Mouse (Mus musculus) CH12.LX (cell line): ENCODE measurements around the gene Dusp27. TPM values are rescaled to one million over a fixed set of nuclear protein-coding genes. Genes with fewer than 3 reads are reported as not detected.

ENCODE experiments used
- DNase-seq: peaks from one replicate; pipeline ENCODE4 v3.0.0-alpha.2; 2013; ENCODE audit errors: extremely low read depth
- H3K27ac ChIP-seq: 2 replicates; pipeline ENCODE4 v1.5.1; 2012; ENCODE audit warnings: low read depth, mild to moderate bottlenecking, control low read depth, moderate library complexity; ENCODE audit not compliant: insufficient read depth
- H3K27me3 ChIP-seq: replicated peaks from 2 replicates; pipeline ENCODE3; 2012; ENCODE audit warnings: inconsistent platforms
- H3K36me3 ChIP-seq, 2 experiments: replicated peaks in 1 of 2; 2 replicates each; pipeline versions ENCODE3 to v1.6.1; 2012; ENCODE audit warnings: inconsistent platforms in 1 of 2, low read length in 1 of 2, mild to moderate bottlenecking in 1 of 2, mixed read lengths in 1 of 2, moderate library complexity in 1 of 2; ENCODE audit not compliant: control insufficient read depth in 1 of 2, insufficient read depth in 1 of 2
- H3K4me1 ChIP-seq, 2 experiments: 2 replicates each; pipeline ENCODE4 v1.6.1; 2012; ENCODE audit warnings: inconsistent platforms in 1 of 2, moderate library complexity in 1 of 2; ENCODE audit not compliant: insufficient read depth in 2 of 2, control insufficient read depth in 1 of 2
- H3K4me2 ChIP-seq: 2 replicates; pipeline ENCODE4 v1.6.1; 2012; ENCODE audit warnings: low read depth, mild to moderate bottlenecking, control low read depth; ENCODE audit not compliant: poor library complexity, insufficient read depth, severe bottlenecking
- H3K4me3 ChIP-seq, 3 experiments: fragments of 150-350 bp in 1 of 3; sonication (generic) in 1 of 3; replicated peaks in 1 of 3; 2 replicates each; pipeline versions ENCODE3 to v1.5.1; 2011 to 2012; ENCODE audit warnings: low read depth in 2 of 3, low read length in 2 of 3, mild to moderate bottlenecking in 2 of 3, moderate library complexity in 2 of 3, control low read depth in 1 of 3, improper control_type of control experiment in 1 of 3, inconsistent platforms in 1 of 3, mixed read lengths in 1 of 3; ENCODE audit not compliant: poor library complexity in 1 of 3
- H3K79me2 ChIP-seq: replicated peaks from 2 replicates; pipeline ENCODE4 v1.6.1; 2012; ENCODE audit warnings: mild to moderate bottlenecking, moderate library complexity; ENCODE audit not compliant: control insufficient read depth, poor library complexity, insufficient read depth, severe bottlenecking; ENCODE audit errors: extremely low read depth
- H3K9ac ChIP-seq: 2 replicates; pipeline ENCODE4 v1.6.1; 2012; ENCODE audit warnings: low read depth, mild to moderate bottlenecking, control low read depth, moderate library complexity; ENCODE audit not compliant: insufficient read depth
- H3K9me3 ChIP-seq: replicated peaks from 2 replicates; pipeline ENCODE3; 2012; ENCODE audit warnings: low read length, inconsistent platforms, mixed read lengths
- CHD1 ChIP-seq: IDR thresholded peaks from 2 replicates; pipeline ENCODE4 v1.6.1; 2012; ENCODE audit warnings: low read depth, low read length, improper control_type of control experiment, inconsistent platforms
- CHD2 ChIP-seq: IDR thresholded peaks from 2 replicates; pipeline ENCODE4 v1.6.1; 2011; ENCODE audit warnings: low read length, improper control_type of control experiment
- CTCF ChIP-seq, 2 experiments: IDR thresholded peaks in 1 of 2; conservative IDR thresholded peaks in 1 of 2; 2 replicates each; pipeline ENCODE4 v1.5.1; 2011 to 2012; ENCODE audit warnings: low read depth in 2 of 2, low read length in 2 of 2, improper control_type of control experiment in 1 of 2, inconsistent platforms in 1 of 2, mild to moderate bottlenecking in 1 of 2, moderate library complexity in 1 of 2
- E2F4 ChIP-seq: IDR thresholded peaks from 2 replicates; pipeline ENCODE4 v1.6.1; 2011; ENCODE audit warnings: low read depth, low read length, improper control_type of control experiment; ENCODE audit not compliant: insufficient replicate concordance
- ELF1 ChIP-seq: IDR thresholded peaks from 2 replicates; pipeline ENCODE4 v1.6.1; 2014; ENCODE audit warnings: low read depth, mild to moderate bottlenecking, inconsistent platforms, low read length, improper control_type of control experiment
- IRF4 ChIP-seq: IDR thresholded peaks from 2 replicates; pipeline ENCODE4 v1.6.1; 2014; ENCODE audit warnings: low read depth, mild to moderate bottlenecking, inconsistent platforms, low read length, improper control_type of control experiment
- JUND ChIP-seq: conservative IDR thresholded peaks from 2 replicates; pipeline ENCODE4 v1.6.1; 2011; ENCODE audit warnings: low read depth, low read length, improper control_type of control experiment
- MAFK ChIP-seq: IDR thresholded peaks from 2 replicates; pipeline ENCODE4 v1.6.1; 2011; ENCODE audit warnings: low read length, improper control_type of control experiment; ENCODE audit not compliant: insufficient replicate concordance
- MAX ChIP-seq: IDR thresholded peaks from 2 replicates; pipeline ENCODE4 v1.6.1; 2011; ENCODE audit warnings: low read length, improper control_type of control experiment
- MEF2A ChIP-seq: IDR thresholded peaks from 2 replicates; pipeline ENCODE4 v1.6.1; 2014; ENCODE audit warnings: low read depth, mild to moderate bottlenecking, inconsistent platforms, low read length, improper control_type of control experiment, borderline replicate concordance
- MYC ChIP-seq: IDR thresholded peaks from 2 replicates; pipeline ENCODE4 v1.6.1; 2011; ENCODE audit warnings: low read depth, mild to moderate bottlenecking, improper control_type of control experiment, low read length
- NELFE ChIP-seq: IDR thresholded peaks from 2 replicates; pipeline ENCODE4 v1.6.1; 2011; ENCODE audit warnings: low read depth, low read length, improper control_type of control experiment
- NRF1 ChIP-seq: IDR thresholded peaks from 2 replicates; pipeline ENCODE4 v1.6.1; 2014; ENCODE audit warnings: low read depth, mild to moderate bottlenecking, inconsistent platforms, low read length, improper control_type of control experiment, moderate library complexity
- POLR2AphosphoS2 ChIP-seq: IDR thresholded peaks from 2 replicates; pipeline ENCODE4 v1.6.1; 2011; ENCODE audit warnings: low read depth, low read length, improper control_type of control experiment
- RAD21 ChIP-seq: IDR thresholded peaks from 2 replicates; pipeline ENCODE4 v1.6.1; 2011; ENCODE audit warnings: low read depth, mild to moderate bottlenecking, low read length, improper control_type of control experiment, moderate library complexity
- SMC3 ChIP-seq: IDR thresholded peaks from 2 replicates; pipeline ENCODE4 v1.6.1; 2011; ENCODE audit warnings: low read depth, low read length, improper control_type of control experiment
- TCF12 ChIP-seq: IDR thresholded peaks from 2 replicates; pipeline ENCODE4 v1.6.1; 2014; ENCODE audit warnings: low read depth, mild to moderate bottlenecking, inconsistent platforms, low read length, improper control_type of control experiment
- USF2 ChIP-seq: conservative IDR thresholded peaks from 2 replicates; pipeline ENCODE4 v1.6.1; 2011; ENCODE audit warnings: low read depth, low read length, improper control_type of control experiment
- ZC3H11A ChIP-seq: IDR thresholded peaks from 2 replicates; pipeline ENCODE4 v1.6.1; 2012; ENCODE audit warnings: low read depth, mild to moderate bottlenecking, inconsistent platforms, low read length, improper control_type of control experiment
- ZNF384 ChIP-seq: IDR thresholded peaks from 2 replicates; pipeline ENCODE4 v1.6.1; 2012; ENCODE audit warnings: low read depth, low read length, improper control_type of control experiment, inconsistent platforms
- dilution Hi-C: fragments of 300-500 bp; cut with MboI; formaldehyde crosslinking; loops from 2 replicates; pipeline ENCODE4 v1.14.3; 2020; ENCODE audit warnings: low sequenced_read_pairs; ENCODE audit not compliant: extremely low pct_unique_long_range_greater_than_20kb, extremely low pct_ligation_motif_present
- in situ Hi-C: fragments of 300-500 bp; cut with MboI; formaldehyde crosslinking; loops from 3 replicates; pipeline ENCODE4 v1.14.3; 2019; ENCODE audit warnings: low sequenced_read_pairs, low pct_ligation_motif_present, low pct_unique_long_range_greater_than_20kb, mixed read lengths
- polyA plus RNA-seq: library from polyadenylated mRNA; unstranded; fragments of >175 nt; gene quantifications from 2 replicates; pipeline ENCODE4 v1.2.1, GENCODE M21; 2012; ENCODE audit warnings: low read depth; ENCODE audit not compliant: insufficient read length
- total RNA-seq, 2 experiments: library from RNA; depleted of rRNA; stranded (reverse); fragments of 300-350 nt in 1 of 2; fragments of >200 nt in 1 of 2; gene quantifications; 2 replicates each; pipeline ENCODE4 v1.2.3; 2012 to 2014

The Dusp27 gene
- total and polyA plus RNA-seq, 3 experiments: 0.06 TPM; not detected in 2

DNA sequence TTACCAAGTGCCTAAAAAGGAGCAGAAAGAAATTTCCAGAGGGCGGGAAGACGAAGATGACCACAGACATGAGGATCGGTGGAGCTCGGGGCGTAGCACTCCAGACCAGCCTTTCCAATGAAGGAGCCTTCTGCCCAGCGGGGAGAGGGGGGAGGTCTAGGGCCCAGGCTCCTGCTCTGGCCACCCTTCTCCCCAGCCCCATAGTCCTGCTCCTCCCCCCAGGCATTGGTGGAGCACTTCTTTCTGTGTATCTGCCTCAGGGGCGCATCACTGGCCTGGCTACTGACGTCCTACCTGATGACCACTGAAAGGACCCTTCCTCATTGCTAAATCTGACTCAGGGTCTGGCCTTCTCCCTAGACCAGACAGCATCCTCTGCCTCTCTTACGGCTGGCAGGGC, 37.4 kb upstream of the Dusp27 start:
- H3K27ac ChIP-seq: no peak overlapping the region
- H3K9ac ChIP-seq: no peak overlapping the region
- in situ Hi-C loops (loop anchor here (25.0 kb wide), 2 partner anchors 147 to 503 kb away; no protein-coding TSS in a partner anchor), dilution Hi-C loops (no loop called here)
- H3K4me1 ChIP-seq: peaks cover 2 to 11% of the 10 kb centered on the region in 2 experiments; a peak in 2 of 4 replicates
- TF ChIP-seq ELF1 (no peak), CTCF (conservative IDR thresholded peaks at IDR 0.05 in 1 of 2, IDR thresholded peaks at IDR 0.05 in 1 of 2; ENCODE audit: low read depth in 2 of 2, low read length in 2 of 2) (no peak), ZNF384 (no peak), MAFK (no peak), USF2 (no peak)
- no peak overlapping the region for H3K4me3 ChIP-seq
- peaks cover 10% of the 10 kb centered on the region for H3K27me3 ChIP-seq
- H3K9me3 ChIP-seq: no peaks in the 10 kb centered on the region
- no peak overlapping the region for H3K4me2 ChIP-seq
- no peaks in the 10 kb centered on the region for H3K79me2 ChIP-seq
- DNase-seq: no peak
- no peaks in the 10 kb centered on the region for H3K36me3 ChIP-seq

DNA sequence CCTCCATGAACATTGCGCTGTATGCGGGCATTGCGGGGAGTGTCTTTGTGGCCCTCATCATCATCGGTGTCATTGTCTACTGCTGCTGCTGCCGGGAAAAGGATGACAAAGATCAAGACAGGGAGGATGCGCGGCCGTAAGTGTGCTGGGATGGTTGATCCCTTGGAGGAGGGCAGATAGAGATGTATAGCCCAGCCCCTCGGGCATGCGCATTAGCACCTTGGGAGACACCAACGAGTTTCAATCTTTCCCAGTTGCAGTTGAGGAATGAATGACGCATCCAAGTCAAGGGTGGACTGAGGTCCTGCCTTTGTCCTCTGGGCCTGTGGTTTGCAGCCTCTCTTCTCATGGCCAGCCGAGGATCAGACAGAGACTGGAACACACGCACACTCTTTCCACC, 36.9 kb upstream of the Dusp27 start:
- dilution Hi-C loops (no loop called here), in situ Hi-C loops (loop anchor here (25.0 kb wide), 2 partner anchors 148 to 502 kb away; no protein-coding TSS in a partner anchor)
- H3K27ac ChIP-seq: no peak overlapping the region
- no peak overlapping the region for H3K4me3 ChIP-seq
- H3K4me1 ChIP-seq: peaks cover under 1 to 6% of the 10 kb centered on the region in 2 experiments; a peak in 2 of 4 replicates
- DNase-seq: no peak
- H3K9me3 ChIP-seq: no peaks in the 10 kb centered on the region
- H3K9ac ChIP-seq: no peak overlapping the region
- peaks cover 11% of the 10 kb centered on the region for H3K27me3 ChIP-seq
- no peak for TF ChIP-seq NRF1
- TF ChIP-seq CHD1: no peak
- TF ChIP-seq E2F4: no peak
- no peak for TF ChIP-seq USF2
- TF ChIP-seq POLR2AphosphoS2: no peak
- TF ChIP-seq JUND: no peak
- TF ChIP-seq, all 38 proteins: peak for 0
- Histone ChIP-seq H3K36me3 (no peaks in the 10 kb centered on the region), H3K4me2 (no peak overlapping the region), H3K79me2 (no peaks in the 10 kb centered on the region)

DNA sequence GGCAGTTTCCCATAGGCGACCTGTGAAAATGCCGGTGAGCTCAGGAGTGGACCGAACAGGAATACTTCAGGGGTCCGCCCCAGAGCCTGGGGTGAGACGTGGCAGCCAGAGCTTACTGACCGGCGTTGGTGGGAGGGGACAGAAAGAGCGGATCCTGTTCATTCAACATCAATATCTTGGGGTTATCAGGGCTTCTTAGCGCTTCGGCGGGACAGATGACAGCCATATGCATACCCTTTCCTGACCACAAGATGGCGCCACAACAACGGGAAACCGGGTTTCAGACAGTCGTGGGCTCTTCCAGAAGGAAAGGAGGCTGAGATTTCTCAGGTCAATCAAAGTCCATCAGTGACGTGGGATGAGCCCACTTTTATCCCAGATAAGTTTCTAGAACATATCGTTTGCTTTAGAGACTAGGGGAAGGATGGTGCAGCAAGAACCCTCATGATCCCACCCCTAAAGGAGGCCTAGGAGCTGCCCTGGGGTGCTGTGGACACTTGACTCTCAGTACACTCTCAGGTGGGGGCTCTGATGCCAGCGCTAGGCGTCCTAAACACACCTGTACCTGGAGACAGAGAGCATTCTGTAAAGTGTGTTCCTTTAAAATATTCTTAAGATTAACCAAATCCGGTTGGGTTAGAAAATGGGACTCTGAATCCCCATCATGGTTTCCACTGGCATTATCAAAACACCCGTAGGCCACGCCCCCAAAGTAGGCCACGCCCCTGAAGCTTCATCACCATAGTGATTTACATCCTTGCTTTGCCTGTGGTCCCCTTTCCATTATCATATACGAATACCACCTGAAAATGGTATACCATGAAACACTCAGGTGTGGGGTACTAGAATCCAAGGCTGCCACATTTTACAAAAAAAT, 33.1 kb upstream of the Dusp27 start:
- H3K4me2 ChIP-seq: peak overlapping the region; percentile 19
- dilution Hi-C loops (no loop called here), in situ Hi-C loops (loop anchor here (25.0 kb wide), 2 partner anchors 151 to 499 kb away; no protein-coding TSS in a partner anchor)

More for the DNA sequence above, 33.1 kb upstream of the Dusp27 start:
- TF ChIP-seq RAD21: peak; percentile 93
- TF ChIP-seq ZC3H11A: peak; percentile 70
- peak; percentile 89 for TF ChIP-seq SMC3
- peak; percentile 36; the same call in 1 of the 2 replicates for TF ChIP-seq IRF4
- TF ChIP-seq MYC: peak; percentile 64; the same call in 1 of the 2 replicates
- no peak for TF ChIP-seq POLR2AphosphoS2
- TF ChIP-seq TCF12: 0 out of 2 replicates have a peak, but pooled peaks have one; percentile 32
- peak; percentile 86 to 95 for TF ChIP-seq CTCF (conservative IDR thresholded peaks at IDR 0.05 in 1 of 2, IDR thresholded peaks at IDR 0.05 in 1 of 2; ENCODE audit: low read depth in 2 of 2, low read length in 2 of 2)
- peak; percentile 52; the same call in 1 of the 2 replicates for TF ChIP-seq MEF2A
- no peak for TF ChIP-seq JUND
- no peak for TF ChIP-seq CHD2
- TF ChIP-seq NRF1: 0 out of 2 replicates have a peak, but pooled peaks have one; percentile 21
- TF ChIP-seq NELFE: peak; percentile 54; the same call in 1 of the 2 replicates
- TF ChIP-seq MAX: peak; percentile 39; the same call in 1 of the 2 replicates
- no peak overlapping the region for H3K9ac ChIP-seq
- peak; percentile 69 for DNase-seq
- no peak overlapping the region for H3K4me3 ChIP-seq
- H3K36me3 ChIP-seq: no peaks in the 10 kb centered on the region
- H3K4me1 ChIP-seq: peaks cover 0 to 14% of the 10 kb centered on the region in 2 experiments; a peak in 2 of 4 replicates
- H3K27me3 ChIP-seq: peaks cover 34% of the 10 kb centered on the region
- H3K9me3 ChIP-seq: no peaks in the 10 kb centered on the region
- no peaks in the 10 kb centered on the region for H3K79me2 ChIP-seq
- no peak overlapping the region for H3K27ac ChIP-seq
